Mouse (Mus musculus): ENCODE data around the gene Atp8a1. TPM values are rescaled to one million over a fixed set of nuclear protein-coding genes. Genes with fewer than 3 reads are reported as not detected.

Atp8a1 gene
- polyA plus RNA-seq, 1 experiment from 2014 or later, result 5.5 TPM

DNA sequence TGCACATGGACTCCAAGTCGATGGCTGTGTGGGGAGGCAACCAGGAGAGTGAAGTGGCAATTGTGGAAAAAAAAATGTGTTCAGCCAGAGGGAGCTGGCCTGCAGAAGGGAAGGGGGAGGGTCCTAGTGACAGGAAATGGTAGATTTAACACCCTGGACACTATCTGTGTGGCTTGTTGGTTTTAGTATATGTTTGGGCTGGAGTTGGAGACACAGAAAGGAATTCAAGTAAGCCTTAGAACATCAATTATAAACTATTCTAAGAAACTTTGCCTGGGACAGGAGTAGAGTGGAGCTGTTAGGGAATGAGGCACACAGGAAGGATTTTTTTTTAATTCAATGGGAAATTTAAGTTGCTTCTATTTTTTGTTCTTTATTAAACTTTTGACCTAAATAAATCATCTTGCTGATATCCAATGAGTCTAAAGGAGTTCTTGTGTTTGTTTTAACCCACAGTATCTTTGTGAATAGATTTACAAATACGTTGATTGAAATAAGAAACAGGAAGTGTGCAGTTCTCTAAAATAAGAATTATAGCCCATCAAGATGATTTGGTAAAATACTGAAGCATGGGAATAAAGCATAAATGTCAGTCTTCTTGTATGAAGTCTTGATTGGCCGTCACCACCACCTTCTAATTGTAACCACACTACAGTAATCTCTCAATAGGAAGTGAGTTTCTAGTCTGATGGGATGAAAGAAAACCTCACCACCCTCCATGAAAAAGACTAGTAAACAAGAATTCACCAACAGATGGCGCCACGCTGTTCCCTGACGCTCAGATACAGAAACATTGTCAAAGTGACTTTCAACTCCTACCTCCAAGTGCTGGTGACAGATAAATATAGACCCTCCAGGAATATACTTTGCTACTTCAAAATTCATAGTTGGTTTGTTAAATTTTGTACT is 267.3 kb downstream of the Atp8a1 start:
- H3K27ac ChIP-seq, result no peak overlapping the region; the same call in 1 of the 2 replicates
- WGBS, result 47% methylated on average over 6 of the region's 6 CpGs
- no peak for DNase-seq (ENCODE audit: low spot score)

DNA sequence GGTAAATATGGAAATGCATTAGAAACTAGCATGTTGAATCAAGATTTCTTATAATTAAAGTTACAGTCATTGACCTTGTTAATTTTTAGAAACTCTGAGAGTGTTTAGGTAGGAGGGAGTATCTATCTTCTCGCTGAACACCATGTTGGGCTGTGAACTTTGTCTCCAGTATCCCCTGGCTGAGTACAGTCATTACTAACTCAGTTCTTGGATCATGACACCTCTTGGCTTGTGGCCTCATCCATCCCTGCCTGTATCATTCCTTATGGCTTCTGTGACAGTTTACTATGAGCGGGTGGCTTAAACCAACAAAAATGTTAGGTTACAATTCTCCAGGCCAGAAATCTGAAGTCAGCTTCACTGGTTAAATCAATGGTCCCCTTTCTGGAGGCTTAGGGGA is 271.5 kb downstream of the Atp8a1 start:
- Histone ChIP-seq H3K36me3 (no peaks in the 10 kb centered on the region), H3K27me3 (ENCODE audit: low read depth, poor library complexity, severe bottlenecking) (no peaks in the 10 kb centered on the region), H3K27ac (no peak overlapping the region), H3K9me3 (replicated peaks) (no peaks in the 10 kb centered on the region), H3K4me3 (no peak overlapping the region), H3K4me1 (peaks cover 11% of the 10 kb centered on the region)
- WGBS, result 98% methylated on average over 2 of the region's 2 CpGs
- DNase-seq (ENCODE audit: low spot score), result no peak

More for the DNA sequence above, 267.3 kb downstream of the Atp8a1 start:
- Histone ChIP-seq H3K4me3 (no peak overlapping the region), H3K4me1 (peaks cover 11% of the 10 kb centered on the region), H3K36me3 (no peaks in the 10 kb centered on the region), H3K27me3 (ENCODE audit: low read depth, poor library complexity, severe bottlenecking) (no peaks in the 10 kb centered on the region), H3K9me3 (replicated peaks) (no peaks in the 10 kb centered on the region)

- WGBS, result 74% methylated on average over 9 of the region's 9 CpGs
- H3K36me3 ChIP-seq, result no peaks in the 10 kb centered on the region
- no peak overlapping the region for H3K4me3 ChIP-seq
- no peak for DNase-seq (ENCODE audit: low spot score)
- no peaks in the 10 kb centered on the region for H3K27me3 ChIP-seq (ENCODE audit: low read depth, poor library complexity, severe bottlenecking)
- no peaks in the 10 kb centered on the region for H3K9me3 ChIP-seq (replicated peaks)
- H3K27ac ChIP-seq, result no peak overlapping the region
- H3K4me1 ChIP-seq, result peaks cover 3% of the 10 kb centered on the region; the same call in 1 of the 2 replicates
Measured at GRCm38 (mm10) chr5:67574039-67574438, 273.2 kb downstream of the Atp8a1 start.

DNA sequence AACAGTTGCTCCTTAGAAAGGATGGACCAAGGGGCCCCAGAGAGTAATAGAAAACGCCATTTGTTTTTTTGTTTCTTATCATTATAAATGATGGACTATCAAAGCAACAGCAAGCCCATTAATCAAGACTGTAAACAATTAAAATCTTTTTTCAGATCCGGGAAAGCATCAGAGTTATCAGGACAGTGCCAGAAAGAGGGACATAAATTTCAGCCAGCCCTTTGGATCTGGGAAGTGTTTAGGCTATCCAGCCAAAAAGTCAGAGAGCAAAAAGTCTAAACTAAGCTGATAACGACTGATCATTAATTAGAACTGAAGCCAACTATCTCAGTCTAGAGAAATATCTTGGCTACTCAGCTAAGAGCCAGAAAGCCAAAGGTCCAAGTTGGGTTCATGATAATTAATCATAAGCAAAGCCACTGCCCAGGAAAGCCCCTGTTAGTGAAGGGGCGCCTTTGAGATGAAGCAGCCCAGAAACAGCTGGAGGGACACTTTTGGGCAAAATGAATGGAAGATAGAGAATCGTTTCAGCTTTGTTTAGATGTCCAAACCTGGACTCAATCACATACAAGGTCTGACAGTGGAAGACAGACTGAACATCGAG is 274.6 kb downstream of the Atp8a1 start:
- Histone ChIP-seq H3K9me3 (replicated peaks) (no peaks in the 10 kb centered on the region), H3K36me3 (no peaks in the 10 kb centered on the region), H3K27me3 (ENCODE audit: low read depth, poor library complexity, severe bottlenecking) (no peaks in the 10 kb centered on the region), H3K27ac (no peak overlapping the region), H3K4me3 (no peak overlapping the region), H3K4me1 (no peaks in the 10 kb centered on the region)
- WGBS, result 39% methylated on average over 6 of the region's 6 CpGs
- no peak for DNase-seq (ENCODE audit: low spot score)

Small RNAs within 50 kb of the gene (microRNA-seq; reads per million reads assigned to microRNA genes)
- gene Gm23617, result not detected

Other genes with a start within 250 kb of the Atp8a1 start
- 4.8 and 5.2 TPM in 2 replicates for gene Shisa3, start 239.6 kb downstream of the Atp8a1 start, polyA plus RNA-seq (2016; fragmentation: Nextera tagmentation; extraction: Ambion mirVana)
- not detected in 2 replicates for gene Gm5108, start 94.2 kb upstream of the Atp8a1 start, polyA plus RNA-seq (2016; fragmentation: Nextera tagmentation; extraction: Ambion mirVana)
- not detected in 2 replicates for gene Gm21905, start 99.0 kb upstream of the Atp8a1 start, polyA plus RNA-seq (2016; fragmentation: Nextera tagmentation; extraction: Ambion mirVana)
- gene Grxcr1, start 184.4 kb upstream of the Atp8a1 start, polyA plus RNA-seq (2016; fragmentation: Nextera tagmentation; extraction: Ambion mirVana), result not detected in 2 replicates

Data from limb, embryonic 10.5 days (tissue).